Mouse (Mus musculus) olfactory bulb, adult 2 months (tissue): ENCODE data around the gene Rgl1.

Experiments
- CTCF ChIP-seq: fragments of 200-500 bp; IDR thresholded peaks from 2 replicates; pipeline ENCODE4 v1.5.1; 2012; ENCODE audit warnings: low read depth, mild to moderate bottlenecking, low read length, moderate library complexity; ENCODE audit not compliant: insufficient read depth
- POLR2A ChIP-seq: fragments of 200-500 bp; IDR thresholded peaks from 2 replicates; pipeline ENCODE4 v1.6.1; 2012; ENCODE audit warnings: mild to moderate bottlenecking, low read depth, low read length, moderate library complexity; ENCODE audit not compliant: insufficient read depth

GRCm38 (mm10) chr1:152526154-152526553, 240.0 kb downstream of the Rgl1 start:
- no peak for TF ChIP-seq POLR2A
- no peak for TF ChIP-seq CTCF
